In genomic region chr6:28856789-28857188, GRCm38 (mm10) we compare ENCODE assay signal across 17 mouse cellular contexts. TPM values are rescaled to one million over a fixed set of nuclear protein-coding genes. Genes with fewer than 3 reads are reported as not detected.
A peak's percentile ranks its signal among the peaks of the same experiment; 100 is the strongest.
DNase-seq lines count a peak whose midpoint lies in the region; ATAC-seq and TF ChIP-seq lines count a peak whose summit lies in the region.
"Had no signal": no experiment of that assay in that cellular context is flagged by ENCODE, and none has a peak within 500 bp of the region (broad histone marks: within the 10 kb centered on the region; RNA-seq: fewer than 3 reads in every experiment).

No protein-coding gene starts in this region.

- peak overlapping the region; percentile 61 for H3K27ac ChIP-seq in heart, embryonic 13.5 days (replicated peaks)
- H3K27ac ChIP-seq in bone marrow macrophage, adult 2 months (ENCODE audit: insufficient read depth, low read depth, low read length) = peak overlapping the region; percentile 17; the same call in 1 of the 2 replicates
- H3K27ac ChIP-seq: embryonic facial prominence, embryonic 13.5 days; forebrain, embryonic 12.5 days; hindbrain, embryonic 15.5 days had no signal

- H3K9ac ChIP-seq in heart, embryonic 13.5 days = no peak overlapping the region
- H3K9ac ChIP-seq: embryonic facial prominence, embryonic 13.5 days; forebrain, embryonic 12.5 days; hindbrain, embryonic 15.5 days had no signal

- no peak for TF ChIP-seq CTCF in bone marrow macrophage, adult 2 months (IDR thresholded peaks at IDR 0.05; ENCODE audit: low read depth, low read length)

- ATAC-seq in heart, embryonic 13.5 days (ENCODE audit: extremely low read depth, insufficient number of reproducible peaks, low FRiP score, low TSS enrichment) = no peak
- no peak for ATAC-seq in megakaryocyte, adult 5-6 weeks (ENCODE audit: poor library complexity, severe bottlenecking)
- ATAC-seq: forebrain, embryonic 16.5 days had no signal

- intact Hi-C loops in heart, postnatal 25 days (cut with DNase I) = no loop called here

- no peaks in the 10 kb centered on the region for H3K27me3 ChIP-seq in heart, embryonic 13.5 days (replicated peaks)
- no peaks in the 10 kb centered on the region for H3K27me3 ChIP-seq in megakaryocyte, embryonic 14.5 days (replicated peaks)
- H3K27me3 ChIP-seq: embryonic facial prominence, embryonic 13.5 days; hindbrain, embryonic 15.5 days had no signal

- no peaks in the 10 kb centered on the region for H3K36me3 ChIP-seq in heart, embryonic 13.5 days
- peaks cover 47% of the 10 kb centered on the region for H3K36me3 ChIP-seq in megakaryocyte, embryonic 14.5 days (replicated peaks; ENCODE audit: low read length)
- H3K36me3 ChIP-seq: embryonic facial prominence, embryonic 13.5 days; forebrain, embryonic 12.5 days; hindbrain, embryonic 15.5 days had no signal

- no peak overlapping the region for H3K4me3 ChIP-seq in heart, embryonic 13.5 days
- peak overlapping the region; percentile 34 for H3K4me3 ChIP-seq in megakaryocyte, embryonic 14.5 days (replicated peaks)
- H3K4me3 ChIP-seq in bone marrow macrophage, adult 2 months (ENCODE audit: insufficient read depth, low read length) = no peak overlapping the region
- H3K4me3 ChIP-seq: embryonic facial prominence, embryonic 13.5 days; forebrain, embryonic 12.5 days; hindbrain, embryonic 15.5 days had no signal

- DNase-seq in heart, postnatal 25 days (ENCODE audit: low spot score) = no peak
- DNase-seq in testis, postnatal 14 days (ENCODE audit: low spot score) = no peak
- DNase-seq: adrenal gland, adult 8-10 months; adrenal gland, postnatal 36 days; cerebellum, adult 11 months; cerebellum, adult 8-10 months; cerebellum, postnatal 14 days; gastrocnemius, postnatal 10 days; heart, postnatal 36 days had no signal

- WGBS in heart, embryonic 13.5 days = 68% methylated on average over 4 of the region's 4 CpGs

- H3K4me1 ChIP-seq in heart, embryonic 13.5 days = peaks cover 63% of the 10 kb centered on the region
- H3K4me1 ChIP-seq in megakaryocyte, embryonic 14.5 days = peaks cover 85% of the 10 kb centered on the region
- H3K4me1 ChIP-seq in bone marrow macrophage, adult 2 months (ENCODE audit: control insufficient read depth, insufficient read depth, low read length) = peaks cover 31% of the 10 kb centered on the region

- no peaks in the 10 kb centered on the region for H3K9me3 ChIP-seq in heart, embryonic 13.5 days
- no peaks in the 10 kb centered on the region for H3K9me3 ChIP-seq in megakaryocyte, embryonic 14.5 days
- H3K9me3 ChIP-seq: embryonic facial prominence, embryonic 13.5 days; forebrain, embryonic 12.5 days; hindbrain, embryonic 15.5 days had no signal

- no peak for TF ChIP-seq POLR2A in bone marrow macrophage, adult 2 months (IDR thresholded peaks at IDR 0.05; ENCODE audit: borderline replicate concordance, low read depth, low read length)

- no peak overlapping the region for H3K4me2 ChIP-seq in heart, embryonic 13.5 days
- H3K4me2 ChIP-seq: embryonic facial prominence, embryonic 13.5 days; forebrain, embryonic 12.5 days; hindbrain, embryonic 15.5 days had no signal

RNA-seq across cellular contexts. Expression of gene Lrrc4, which starts 25.2 kb away (rescaled TPM):
- polyA plus RNA-seq in heart, embryonic 13.5 days (2015; fragmentation: Nextera tagmentation; extraction: Ambion mirVana) = 0.40 and 0.41 TPM in 2 replicates
- total RNA-seq in heart, postnatal 25 days (2021) = under 1 TPM; 0.23 to 0.36 TPM
- 0.06 TPM in 1 of 2 replicates, not detected in the other for polyA plus RNA-seq in megakaryocyte, embryonic 14.5 days (2012; ENCODE audit: insufficient read depth, low replicate concordance)
- total RNA-seq in megakaryocyte, adult 5-6 weeks (2015) = not detected in 2 replicates
- 0.07 TPM in 1 of 2 replicates, not detected in the other for total RNA-seq in megakaryocyte, adult 5-6 weeks (2017)
- 0.15 TPM in 1 of 2 replicates, not detected in the other for polyA plus RNA-seq in bone marrow macrophage, adult 2 months (2012; ENCODE audit: insufficient read depth, insufficient read length, missing spikeins)
